Mouse (Mus musculus) ovary, adult 18-20 months (tissue): ENCODE results near the gene Dolk.

Experiments
- DNase-seq: peaks from one replicate; pipeline ENCODE4 v3.0.0; 2022; ENCODE audit warnings: low spot score, mixed read lengths

Gene Dolk

GRCm38 (mm10) chr2:30250166-30251128, 35.7 kb downstream of the Dolk start:
- DNase-seq = no peak

- no peak for DNase-seq
Measured at GRCm38 (mm10) chr2:30249182-30249581, 37.0 kb downstream of the Dolk start.

GRCm38 (mm10) chr2:30247681-30248080, 38.5 kb downstream of the Dolk start:
- no peak for DNase-seq

GRCm38 (mm10) chr2:30247036-30247435, 39.1 kb downstream of the Dolk start:
- DNase-seq = no peak

GRCm38 (mm10) chr2:30244595-30245178, 41.4 kb downstream of the Dolk start:
- DNase-seq = no peak

GRCm38 (mm10) chr2:30243391-30243790, 42.7 kb downstream of the Dolk start:
- no peak for DNase-seq

GRCm38 (mm10) chr2:30242509-30242908, 43.6 kb downstream of the Dolk start:
- peak; percentile 51 for DNase-seq

GRCm38 (mm10) chr2:30240267-30240666, 45.9 kb downstream of the Dolk start, which contains the start of gene Gm28035:
Gm28035 (plus strand) TSS chr2:30240567.
- DNase-seq = no peak

- peak; percentile 29 for DNase-seq
Measured at GRCm38 (mm10) chr2:30239777-30240176, 46.4 kb downstream of the Dolk start.

GRCm38 (mm10) chr2:30238906-30239465, 47.1 kb downstream of the Dolk start:
- no peak for DNase-seq

- no peak for DNase-seq
Measured at GRCm38 (mm10) chr2:30237881-30238280, 48.3 kb downstream of the Dolk start.

GRCm38 (mm10) chr2:30237199-30237880, 48.8 kb downstream of the Dolk start, which contains the start of gene Lrrc8a:
Lrrc8a (plus strand) TSS chr2:30237715.
- DNase-seq = peak; percentile 99

- DNase-seq = no peak
Measured at GRCm38 (mm10) chr2:30236426-30237198, 49.5 kb downstream of the Dolk start.

GRCm38 (mm10) chr2:30235593-30235992, 50.5 kb downstream of the Dolk start:
- no peak for DNase-seq
